In genomic region chr17:51526464-51526863, GRCm38 (mm10) we compare ENCODE assay signal across 22 mouse cellular contexts.
DNase-seq lines count a peak whose midpoint lies in the region; ATAC-seq lines count a peak whose summit lies in the region.
"Had no signal": no experiment of that assay in that cellular context is flagged by ENCODE, and none has a peak within 500 bp of the region (broad histone marks: within the 10 kb centered on the region; RNA-seq: fewer than 3 reads in every experiment).

No protein-coding gene starts in this region.

- no peaks in the 10 kb centered on the region for H3K4me1 ChIP-seq in midbrain, embryonic 11.5 days (ENCODE audit: control insufficient read depth, insufficient read depth, low read length)
- H3K4me1 ChIP-seq in midbrain, embryonic 10.5 days: peaks cover 5% of the 10 kb centered on the region; the same call in 1 of the 2 replicates
- peaks cover 9% of the 10 kb centered on the region for H3K4me1 ChIP-seq in neural tube, embryonic 13.5 days (replicated peaks)

- peak; percentile 78 for DNase-seq in heart, adult 11 months
- DNase-seq in heart, postnatal 10 days: no peak
- DNase-seq in midbrain, embryonic 11.5 days (ENCODE audit: low spot score, missing footprints): no peak
- DNase-seq in midbrain, embryonic 10.5 days (ENCODE audit: low spot score): no peak
- no peak for DNase-seq in neural tube, embryonic 10.5 days (ENCODE audit: extremely low spot score, low spot score)
- no peak for DNase-seq in kidney, adult 18-20 months
- DNase-seq: adrenal gland, adult 8-10 months; adrenal gland, postnatal 25 days; cerebellum, adult 18-20 months; cerebellum, adult 9-10 months; cerebellum, postnatal 14 days; gastrocnemius, postnatal 10 days; gastrocnemius, postnatal 36 days; heart, postnatal 36 days had no signal

- no peak overlapping the region for H3K4me3 ChIP-seq in midbrain, embryonic 11.5 days (ENCODE audit: low read depth, low read length)
- H3K4me3 ChIP-seq in midbrain, embryonic 10.5 days: no peak overlapping the region
- no peak overlapping the region for H3K4me3 ChIP-seq in neural tube, embryonic 13.5 days
- H3K4me3 ChIP-seq: forebrain, embryonic 10.5 days; forebrain, embryonic 13.5 days; hindbrain, embryonic 13.5 days had no signal

- no peak overlapping the region for H3K27ac ChIP-seq in midbrain, embryonic 11.5 days (ENCODE audit: low read depth, low read length)
- H3K27ac ChIP-seq in midbrain, embryonic 10.5 days (replicated peaks): no peak overlapping the region
- H3K27ac ChIP-seq in neural tube, embryonic 13.5 days (replicated peaks): peak overlapping the region; percentile 28; the same call in 1 of the 2 replicates
- H3K27ac ChIP-seq: forebrain, embryonic 10.5 days; forebrain, embryonic 13.5 days; hindbrain, embryonic 13.5 days; hindbrain, postnatal 0 days had no signal

- intact Hi-C loops in heart, postnatal 10 days (cut with DNase I): no loop called here

- 24% methylated on average over 5 of the region's 5 CpGs for WGBS in midbrain, embryonic 11.5 days
- 23% methylated on average over 5 of the region's 5 CpGs for WGBS in midbrain, embryonic 10.5 days
- WGBS in neural tube, embryonic 13.5 days: 28% methylated on average over 5 of the region's 5 CpGs

- H3K36me3 ChIP-seq in midbrain, embryonic 11.5 days (ENCODE audit: control insufficient read depth, insufficient read depth, low read length): no peaks in the 10 kb centered on the region
- no peaks in the 10 kb centered on the region for H3K36me3 ChIP-seq in midbrain, embryonic 10.5 days
- H3K36me3 ChIP-seq in neural tube, embryonic 13.5 days: no peaks in the 10 kb centered on the region
- H3K36me3 ChIP-seq: forebrain, embryonic 10.5 days; hindbrain, embryonic 13.5 days had no signal

- H3K4me2 ChIP-seq in midbrain, embryonic 11.5 days: no peak overlapping the region
- H3K4me2 ChIP-seq in neural tube, embryonic 13.5 days: no peak overlapping the region
- H3K4me2 ChIP-seq: forebrain, embryonic 13.5 days; heart, embryonic 11.5 days; hindbrain, embryonic 13.5 days had no signal

- no peak for ATAC-seq in midbrain, embryonic 11.5 days (ENCODE audit: low FRiP score)
- no peak for ATAC-seq in neural tube, embryonic 13.5 days (ENCODE audit: low read depth)
- ATAC-seq: activated CD4-positive, CD25-positive, alpha-beta regulatory T cell, adult 4 months; forebrain, embryonic 16.5 days; hindbrain, postnatal 0 days had no signal

- H3K27me3 ChIP-seq in midbrain, embryonic 11.5 days (ENCODE audit: control insufficient read depth, insufficient read depth, low read length): no peaks in the 10 kb centered on the region
- H3K27me3 ChIP-seq in midbrain, embryonic 10.5 days (ENCODE audit: low read depth, poor library complexity, severe bottlenecking): no peaks in the 10 kb centered on the region
- H3K27me3 ChIP-seq in neural tube, embryonic 13.5 days: no peaks in the 10 kb centered on the region
- H3K27me3 ChIP-seq: forebrain, embryonic 13.5 days; hindbrain, embryonic 13.5 days had no signal

- no peaks in the 10 kb centered on the region for H3K9me3 ChIP-seq in midbrain, embryonic 11.5 days (ENCODE audit: control insufficient read depth, low read length)
- no peaks in the 10 kb centered on the region for H3K9me3 ChIP-seq in midbrain, embryonic 10.5 days (replicated peaks)
- H3K9me3 ChIP-seq in neural tube, embryonic 13.5 days: no peaks in the 10 kb centered on the region
- H3K9me3 ChIP-seq: forebrain, embryonic 10.5 days; hindbrain, embryonic 13.5 days had no signal

- H3K9ac ChIP-seq in midbrain, embryonic 11.5 days (ENCODE audit: low read length): 0 out of 2 replicates have a peak overlapping the region, but pooled peaks have one; percentile 5
- H3K9ac ChIP-seq in neural tube, embryonic 13.5 days: no peak overlapping the region
- H3K9ac ChIP-seq: forebrain, embryonic 13.5 days; hindbrain, embryonic 13.5 days had no signal
